Mouse (Mus musculus): Measurements from ENCODE around the gene Dhrs11. TPM values are rescaled to one million over a fixed set of nuclear protein-coding genes. Genes with fewer than 3 reads are reported as not detected.

Gene Dhrs11
- polyA plus RNA-seq, 1 experiment, result 5.5 TPM

- peak within 1 kb of the TSS; percentile 96 for H3K4me3 ChIP-seq (ENCODE audit: insufficient read depth, poor library complexity, severe bottlenecking)
- peaks cover 38% of the 10 kb centered on the region for H3K36me3 ChIP-seq (ENCODE audit: control insufficient read depth, insufficient read depth)
- TF ChIP-seq USF1 (IDR thresholded peaks at IDR 0.05; ENCODE audit: low read depth) (no peak), CTCF (IDR thresholded peaks at IDR 0.05; ENCODE audit: control insufficient read depth, insufficient read depth, insufficient read length) (no peak), MAX (IDR thresholded peaks at IDR 0.05) (peak; percentile 36), FOSL1 (IDR thresholded peaks at IDR 0.05; ENCODE audit: insufficient read depth, low read length, poor library complexity, severe bottlenecking) (no peak), MYOG (IDR thresholded peaks at IDR 0.05; ENCODE audit: control insufficient read depth, extremely low read depth, insufficient read length) (no peak), MYOD1 (IDR thresholded peaks at IDR 0.05; ENCODE audit: control insufficient read depth, insufficient read length, low read depth) (no peak), CEBPB (IDR thresholded peaks at IDR 0.05; ENCODE audit: low read depth) (peak; percentile 51)
Observed at GRCm38 (mm10) chr11:84870337-84871043, 41.7 kb upstream of the Dhrs11 start, which contains the start of gene Ggnbp2. Gene Ggnbp2 (minus strand): TSS chr11:84870817.

GRCm38 (mm10) chr11:84869537-84870232 lies 40.9 kb upstream of the Dhrs11 start:
- TF ChIP-seq MYOD1 (IDR thresholded peaks at IDR 0.05; ENCODE audit: control insufficient read depth, insufficient read length, low read depth) (no peak), MAX (IDR thresholded peaks at IDR 0.05) (peak; percentile 20), CEBPB (IDR thresholded peaks at IDR 0.05; ENCODE audit: low read depth) (peak; percentile 71), CTCF (IDR thresholded peaks at IDR 0.05; ENCODE audit: control insufficient read depth, insufficient read depth, insufficient read length) (no peak)
- Histone ChIP-seq H3K4me3 (ENCODE audit: insufficient read depth, poor library complexity, severe bottlenecking) (peak overlapping the region; percentile 96), H3K27me3 (ENCODE audit: control insufficient read depth, insufficient read depth, insufficient read length) (no peaks in the 10 kb centered on the region), H3ac (ENCODE audit: control insufficient read depth, insufficient read length, low read depth) (peak overlapping the region; percentile 74), H3K36me3 (ENCODE audit: control insufficient read depth, insufficient read depth) (peaks cover 46% of the 10 kb centered on the region), H3K79me2 (ENCODE audit: control insufficient read depth, insufficient read depth) (peaks cover 80% of the 10 kb centered on the region), H3K79me3 (ENCODE audit: low read depth) (peaks cover 64% of the 10 kb centered on the region)

More at GRCm38 (mm10) chr11:84870337-84871043, 41.7 kb upstream of the Dhrs11 start, which contains the start of gene Ggnbp2:
- H3K79me2 ChIP-seq (ENCODE audit: control insufficient read depth, insufficient read depth), result peaks cover 72% of the 10 kb centered on the region
- H3ac ChIP-seq (ENCODE audit: control insufficient read depth, insufficient read length, low read depth), result peak within 1 kb of the TSS; percentile 91
- peaks cover 56% of the 10 kb centered on the region for H3K79me3 ChIP-seq (ENCODE audit: low read depth)
- H3K27me3 ChIP-seq (ENCODE audit: control insufficient read depth, insufficient read depth, insufficient read length), result no peaks in the 10 kb centered on the region

DNA sequence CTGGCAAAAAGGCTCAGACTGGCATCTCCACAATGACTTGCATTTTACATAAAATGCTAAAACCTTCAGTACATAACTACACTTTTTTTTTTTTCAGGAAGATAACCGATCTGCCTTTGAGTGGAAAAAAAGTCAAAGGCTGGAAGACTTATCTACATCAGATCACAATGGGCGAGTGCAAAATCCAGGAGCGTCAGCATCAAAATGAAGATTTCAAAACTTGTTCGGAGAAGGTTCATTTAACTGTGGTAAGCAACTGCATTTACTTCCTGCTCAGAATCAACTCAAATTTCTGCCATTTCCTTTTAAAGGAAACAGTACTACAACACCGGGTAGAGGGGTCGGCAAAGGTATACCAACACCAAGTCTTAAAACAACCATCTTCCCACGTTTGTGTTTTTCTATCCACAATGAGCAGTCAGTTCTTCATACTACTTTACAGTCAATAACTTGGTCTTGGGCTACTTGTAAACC lies 40.0 kb upstream of the Dhrs11 start:
- TF ChIP-seq MAX (IDR thresholded peaks at IDR 0.05), result no peak
- no peak for TF ChIP-seq MYOD1 (IDR thresholded peaks at IDR 0.05; ENCODE audit: control insufficient read depth, insufficient read length, low read depth)
- no peak for TF ChIP-seq CEBPB (IDR thresholded peaks at IDR 0.05; ENCODE audit: low read depth)
- TF ChIP-seq CTCF (IDR thresholded peaks at IDR 0.05; ENCODE audit: control insufficient read depth, insufficient read depth, insufficient read length), result no peak
- TF ChIP-seq MYOG (IDR thresholded peaks at IDR 0.05; ENCODE audit: control insufficient read depth, extremely low read depth, insufficient read length), result no peak
- no peak for TF ChIP-seq FOSL1 (IDR thresholded peaks at IDR 0.05; ENCODE audit: insufficient read depth, low read length, poor library complexity, severe bottlenecking)
- no peak for TF ChIP-seq USF1 (IDR thresholded peaks at IDR 0.05; ENCODE audit: low read depth)
- H3K4me3 ChIP-seq (ENCODE audit: insufficient read depth, poor library complexity, severe bottlenecking), result peak overlapping the region; percentile 96
- H3K36me3 ChIP-seq (ENCODE audit: control insufficient read depth, insufficient read depth), result peaks cover 55% of the 10 kb centered on the region
- no peaks in the 10 kb centered on the region for H3K27me3 ChIP-seq (ENCODE audit: control insufficient read depth, insufficient read depth, insufficient read length)
- H3K79me3 ChIP-seq (ENCODE audit: low read depth), result peaks cover 73% of the 10 kb centered on the region
- H3K79me2 ChIP-seq (ENCODE audit: control insufficient read depth, insufficient read depth), result peaks cover 87% of the 10 kb centered on the region
- H3ac ChIP-seq (ENCODE audit: control insufficient read depth, insufficient read length, low read depth), result peak overlapping the region; percentile 74

- no peak for TF ChIP-seq MAX (IDR thresholded peaks at IDR 0.05)
- TF ChIP-seq USF1 (IDR thresholded peaks at IDR 0.05; ENCODE audit: low read depth), result no peak
- no peak for TF ChIP-seq MYOG (IDR thresholded peaks at IDR 0.05; ENCODE audit: control insufficient read depth, extremely low read depth, insufficient read length)
- no peak for TF ChIP-seq FOSL1 (IDR thresholded peaks at IDR 0.05; ENCODE audit: insufficient read depth, low read length, poor library complexity, severe bottlenecking)
- no peak for TF ChIP-seq CTCF (IDR thresholded peaks at IDR 0.05; ENCODE audit: control insufficient read depth, insufficient read depth, insufficient read length)
- no peak for TF ChIP-seq MYOD1 (IDR thresholded peaks at IDR 0.05; ENCODE audit: control insufficient read depth, insufficient read length, low read depth)
- no peak for TF ChIP-seq CEBPB (IDR thresholded peaks at IDR 0.05; ENCODE audit: low read depth)
- Histone ChIP-seq H3K36me3 (ENCODE audit: control insufficient read depth, insufficient read depth) (peaks cover 67% of the 10 kb centered on the region), H3K79me2 (ENCODE audit: control insufficient read depth, insufficient read depth) (peaks cover 92% of the 10 kb centered on the region), H3K79me3 (ENCODE audit: low read depth) (peaks cover 85% of the 10 kb centered on the region), H3ac (ENCODE audit: control insufficient read depth, insufficient read length, low read depth) (no peak overlapping the region), H3K27me3 (ENCODE audit: control insufficient read depth, insufficient read depth, insufficient read length) (no peaks in the 10 kb centered on the region), H3K4me3 (ENCODE audit: insufficient read depth, poor library complexity, severe bottlenecking) (no peak overlapping the region)
Observed at GRCm38 (mm10) chr11:84867586-84867985, 38.8 kb upstream of the Dhrs11 start.

- Histone ChIP-seq H3K79me3 (ENCODE audit: low read depth) (peaks cover 86% of the 10 kb centered on the region), H3K4me3 (ENCODE audit: insufficient read depth, poor library complexity, severe bottlenecking) (no peak overlapping the region), H3K36me3 (ENCODE audit: control insufficient read depth, insufficient read depth) (peaks cover 89% of the 10 kb centered on the region), H3K27me3 (ENCODE audit: control insufficient read depth, insufficient read depth, insufficient read length) (no peaks in the 10 kb centered on the region), H3K79me2 (ENCODE audit: control insufficient read depth, insufficient read depth) (peaks cover 96% of the 10 kb centered on the region), H3ac (ENCODE audit: control insufficient read depth, insufficient read length, low read depth) (no peak overlapping the region)
- no peak for TF ChIP-seq MYOG (IDR thresholded peaks at IDR 0.05; ENCODE audit: control insufficient read depth, extremely low read depth, insufficient read length)
- no peak for TF ChIP-seq MAX (IDR thresholded peaks at IDR 0.05)
- no peak for TF ChIP-seq CEBPB (IDR thresholded peaks at IDR 0.05; ENCODE audit: low read depth)
- TF ChIP-seq MYOD1 (IDR thresholded peaks at IDR 0.05; ENCODE audit: control insufficient read depth, insufficient read length, low read depth), result no peak
- no peak for TF ChIP-seq USF1 (IDR thresholded peaks at IDR 0.05; ENCODE audit: low read depth)
- no peak for TF ChIP-seq FOSL1 (IDR thresholded peaks at IDR 0.05; ENCODE audit: insufficient read depth, low read length, poor library complexity, severe bottlenecking)
- TF ChIP-seq CTCF (IDR thresholded peaks at IDR 0.05; ENCODE audit: control insufficient read depth, insufficient read depth, insufficient read length), result no peak
Observed at GRCm38 (mm10) chr11:84865268-84865667, 36.5 kb upstream of the Dhrs11 start.

All from C2C12 (cell line).